Mouse (Mus musculus) megakaryocyte, embryonic 14.5 days (primary cell): ENCODE results near the gene Mrps17.

Experiments
- FLI1 ChIP-seq: IDR thresholded peaks from 2 replicates; pipeline ENCODE4 v1.6.1; 2012; ENCODE audit warnings: low read length, inconsistent platforms, mixed read lengths
- GATA1 ChIP-seq: IDR thresholded peaks from 3 replicates; pipeline ENCODE4 v1.6.1; 2012; ENCODE audit warnings: mixed read lengths, low read length, inconsistent platforms, borderline replicate concordance

- TF ChIP-seq GATA1 = no peak
- no peak for TF ChIP-seq FLI1
Observed at GRCm38 (mm10) chr5:129669453-129670035, 45.8 kb upstream of the Mrps17 start.
